Mouse (Mus musculus) MEL (cell line): Measurements from ENCODE around the gene Manba. TPM values are rescaled to one million over a fixed set of nuclear protein-coding genes. Genes with fewer than 3 reads are reported as not detected.

ENCODE experiments used
- DNase-seq: peaks from one replicate; pipeline ENCODE4 v3.0.0; 2011; ENCODE audit warnings: low read depth, low spot score
- H3K27ac ChIP-seq: 2 replicates; pipeline ENCODE4 v1.5.1; 2012; ENCODE audit warnings: low read depth, mild to moderate bottlenecking, control low read depth, low read length, moderate library complexity; ENCODE audit not compliant: control insufficient read depth
- H3K27me3 ChIP-seq, 2 experiments: fragments of 150-350 bp in 1 of 2; sonication (generic) in 1 of 2; 2 replicates each; pipeline ENCODE4 v1.6.1; 2012; ENCODE audit warnings: low read length in 2 of 2, mild to moderate bottlenecking in 2 of 2, improper control_type of control experiment in 1 of 2, moderate library complexity in 1 of 2; ENCODE audit not compliant: insufficient read depth in 2 of 2, control insufficient read depth in 1 of 2
- H3K36me3 ChIP-seq, 2 experiments: 2 replicates each; pipeline ENCODE4 v1.6.1; 2012 to 2014; ENCODE audit warnings: low read length in 2 of 2, improper control_type of control experiment in 1 of 2, inconsistent platforms in 1 of 2, mild to moderate bottlenecking in 1 of 2; ENCODE audit not compliant: insufficient read depth in 2 of 2, control insufficient read depth in 1 of 2
- H3K4me1 ChIP-seq, 2 experiments: fragments of 150-350 bp in 1 of 2; sonication (generic) in 1 of 2; 2 replicates each; pipeline ENCODE4 v1.6.1; 2012; ENCODE audit warnings: low read length in 2 of 2, improper control_type of control experiment in 1 of 2, mild to moderate bottlenecking in 1 of 2; ENCODE audit not compliant: insufficient read depth in 2 of 2, control insufficient read depth in 1 of 2
- H3K4me3 ChIP-seq, 2 experiments: fragments of 150-350 bp in 1 of 2; sonication (generic) in 1 of 2; 2 replicates each; pipeline ENCODE4 v1.5.1; 2012; ENCODE audit warnings: low read depth in 2 of 2, low read length in 2 of 2, mild to moderate bottlenecking in 2 of 2, moderate library complexity in 2 of 2, control low read depth in 1 of 2, improper control_type of control experiment in 1 of 2; ENCODE audit not compliant: control insufficient read depth in 1 of 2, insufficient read depth in 1 of 2
- H3K79me2 ChIP-seq: 2 replicates; pipeline ENCODE4 v1.6.1; 2012; ENCODE audit warnings: mild to moderate bottlenecking, low read length, moderate library complexity; ENCODE audit not compliant: control insufficient read depth, poor library complexity, insufficient read depth
- H3K9ac ChIP-seq: 2 replicates; pipeline ENCODE4 v1.6.1; 2012; ENCODE audit warnings: low read depth, mild to moderate bottlenecking, control low read depth, low read length, moderate library complexity; ENCODE audit not compliant: control insufficient read depth, poor library complexity, severe bottlenecking
- H3K9me3 ChIP-seq: fragments of 150-350 bp; sonication (generic); replicated peaks from 2 replicates; pipeline ENCODE4 v1.6.1; 2012; ENCODE audit warnings: mild to moderate bottlenecking, low read length, improper control_type of control experiment, moderate library complexity; ENCODE audit not compliant: insufficient read depth
- BHLHE40 ChIP-seq: IDR thresholded peaks from 2 replicates; pipeline ENCODE4 v1.6.1; 2012; ENCODE audit warnings: low read depth, mild to moderate bottlenecking, inconsistent platforms, low read length, improper control_type of control experiment, borderline replicate concordance
- CHD1 ChIP-seq: IDR thresholded peaks from 2 replicates; pipeline ENCODE4 v1.6.1; 2012; ENCODE audit warnings: low read depth, mild to moderate bottlenecking, inconsistent platforms, low read length, improper control_type of control experiment
- CHD2 ChIP-seq: IDR thresholded peaks from 2 replicates; pipeline ENCODE4 v1.6.1; 2011; ENCODE audit warnings: low read length, improper control_type of control experiment
- CTCF ChIP-seq, 3 experiments: IDR thresholded peaks in 2 of 3; conservative IDR thresholded peaks in 1 of 3; 2 replicates each; pipeline ENCODE4 v1.5.1; 2011 to 2012; ENCODE audit warnings: low read length in 3 of 3, low read depth in 2 of 3, mild to moderate bottlenecking in 2 of 3, improper control_type of control experiment in 1 of 3, inconsistent platforms in 1 of 3, mixed read lengths in 1 of 3, moderate library complexity in 1 of 3; ENCODE audit not compliant: control insufficient read depth in 1 of 3, insufficient read depth in 1 of 3, poor library complexity in 1 of 3, severe bottlenecking in 1 of 3
- EP300 ChIP-seq, 2 experiments: IDR thresholded peaks; 2 replicates each; pipeline ENCODE4 v1.6.1; 2011; ENCODE audit warnings: improper control_type of control experiment in 2 of 2, low read length in 2 of 2, low read depth in 1 of 2, mild to moderate bottlenecking in 1 of 2
- GABPA ChIP-seq: IDR thresholded peaks from 2 replicates; pipeline ENCODE4 v1.6.1; 2012; ENCODE audit warnings: low read depth, mild to moderate bottlenecking, inconsistent platforms, low read length, improper control_type of control experiment, moderate library complexity
- GATA1 ChIP-seq: IDR thresholded peaks from 2 replicates; pipeline ENCODE4 v1.6.1; 2011; ENCODE audit warnings: low read depth, low read length, improper control_type of control experiment
- HCFC1 ChIP-seq: IDR thresholded peaks from 2 replicates; pipeline ENCODE4 v1.6.1; 2012; ENCODE audit warnings: low read depth, mild to moderate bottlenecking, inconsistent platforms, low read length, improper control_type of control experiment, moderate library complexity
- MAFK ChIP-seq: IDR thresholded peaks from 2 replicates; pipeline ENCODE4 v1.6.1; 2011; ENCODE audit warnings: low read depth, mild to moderate bottlenecking, low read length, improper control_type of control experiment, borderline replicate concordance
- MAZ ChIP-seq: IDR thresholded peaks from 2 replicates; pipeline ENCODE4 v1.6.1; 2012; ENCODE audit warnings: low read depth, mild to moderate bottlenecking, inconsistent platforms, low read length, improper control_type of control experiment
- MEF2A ChIP-seq: IDR thresholded peaks from 2 replicates; pipeline ENCODE4 v1.6.1; 2014; ENCODE audit warnings: low read depth, mild to moderate bottlenecking, inconsistent platforms, low read length, improper control_type of control experiment; ENCODE audit not compliant: poor library complexity, insufficient replicate concordance, severe bottlenecking; ENCODE audit errors: extremely low read depth
- MYC ChIP-seq: IDR thresholded peaks from 2 replicates; pipeline ENCODE4 v1.6.1; 2011; ENCODE audit warnings: low read depth, mild to moderate bottlenecking, low read length, improper control_type of control experiment, moderate library complexity
- POLR2AphosphoS2 ChIP-seq: IDR thresholded peaks from 2 replicates; pipeline ENCODE4 v1.6.1; 2011; ENCODE audit warnings: low read length, improper control_type of control experiment
- RCOR1 ChIP-seq: IDR thresholded peaks from 2 replicates; pipeline ENCODE4 v1.6.1; 2012; ENCODE audit warnings: low read depth, mild to moderate bottlenecking, inconsistent platforms, low read length, improper control_type of control experiment
- SMC3 ChIP-seq: IDR thresholded peaks from 2 replicates; pipeline ENCODE4 v1.6.1; 2011; ENCODE audit warnings: low read depth, low read length, improper control_type of control experiment
- UBTF ChIP-seq: IDR thresholded peaks from 2 replicates; pipeline ENCODE4 v1.6.1; 2012; ENCODE audit warnings: low read depth, mild to moderate bottlenecking, inconsistent platforms, low read length, improper control_type of control experiment, moderate library complexity, borderline replicate concordance; ENCODE audit not compliant: insufficient read depth
- ZC3H11A ChIP-seq: IDR thresholded peaks from 2 replicates; pipeline ENCODE4 v1.6.1; 2012; ENCODE audit warnings: low read depth, mild to moderate bottlenecking, inconsistent platforms, low read length, improper control_type of control experiment
- ZKSCAN1 ChIP-seq: IDR thresholded peaks from 2 replicates; pipeline ENCODE4 v1.6.1; 2012; ENCODE audit warnings: low read depth, mild to moderate bottlenecking, inconsistent platforms, low read length, improper control_type of control experiment, moderate library complexity
- polyA plus RNA-seq, 2 experiments: library from polyadenylated mRNA; stranded (reverse) in 1 of 2; unstranded in 1 of 2; fragments of >175 nt in 1 of 2; fragments of >200 nt in 1 of 2; gene quantifications; 2 replicates each; pipeline versions ENCODE4 v1.2.1 to v1.2.4; 2012; ENCODE audit warnings: low replicate concordance in 2 of 2, low read depth in 1 of 2; ENCODE audit not compliant: insufficient read length in 2 of 2, insufficient read depth in 1 of 2, missing spikeins in 1 of 2
- total RNA-seq: library from RNA; depleted of rRNA; stranded (reverse); fragments of 300-350 nt; gene quantifications from 2 replicates; pipeline ENCODE4 v1.2.3, GENCODE M21; 2012

The Manba gene
- total and polyA plus RNA-seq, 3 experiments: 8.1 to 10.6 TPM; not detected in 1

DNA sequence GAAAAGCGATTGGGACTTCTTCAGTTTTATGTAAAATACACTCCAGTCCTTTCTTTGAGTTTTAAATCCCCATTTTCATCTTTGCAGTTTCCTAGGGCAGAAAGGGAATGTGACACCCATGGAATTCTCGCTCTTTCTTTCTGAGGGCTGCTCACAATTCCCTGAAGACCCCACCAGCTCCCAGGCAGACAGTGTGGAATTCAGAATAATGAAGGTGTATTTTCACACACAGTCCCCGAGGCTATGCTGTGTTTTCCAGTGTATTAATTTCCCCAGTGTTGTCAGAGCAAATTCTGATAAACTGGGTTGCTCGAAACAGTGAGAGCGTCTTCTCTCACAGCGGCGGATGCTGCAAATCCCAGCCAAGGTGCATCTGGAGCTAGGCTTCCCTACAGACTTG, 44.3 kb downstream of the Manba start:
- H3K4me3 ChIP-seq: no peak overlapping the region
- no peak for TF ChIP-seq GABPA
- no peak for TF ChIP-seq MAZ
- no peak for TF ChIP-seq UBTF
- no peak for TF ChIP-seq SMC3
- no peak for TF ChIP-seq RCOR1

DNA sequence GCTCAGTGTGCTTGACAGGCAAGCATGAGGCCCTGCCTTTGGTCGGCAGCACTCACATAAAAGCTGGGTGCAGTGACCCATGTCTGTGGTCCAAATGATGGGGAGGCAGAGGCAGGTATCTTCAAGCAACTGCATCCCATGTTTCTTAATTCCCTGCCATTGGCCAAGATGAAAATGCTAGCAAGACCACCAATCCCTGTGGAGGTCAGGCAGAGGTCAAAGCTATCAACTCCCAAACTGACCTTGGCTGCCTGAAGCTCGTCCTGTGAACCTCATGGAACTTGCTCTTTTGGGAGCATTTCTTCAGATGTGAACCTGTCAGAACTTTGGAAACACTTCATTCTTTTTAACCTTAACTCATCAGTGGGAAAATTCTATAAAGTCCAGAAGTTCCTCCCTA, 46.4 kb downstream of the Manba start:
- Histone ChIP-seq H3K79me2 (no peaks in the 10 kb centered on the region), H3K9me3 (no peaks in the 10 kb centered on the region), H3K36me3 (no peaks in the 10 kb centered on the region), H3K4me3 (no peak overlapping the region), H3K27me3 (no peaks in the 10 kb centered on the region), H3K4me1 (no peaks in the 10 kb centered on the region), H3K9ac (no peak overlapping the region), H3K27ac (no peak overlapping the region)
- no peak for TF ChIP-seq EP300 (IDR thresholded peaks at IDR 0.05; ENCODE audit: low read depth in 1 of 2, low read length in 2 of 2)
- no peak for TF ChIP-seq POLR2AphosphoS2
- no peak for TF ChIP-seq BHLHE40
- TF ChIP-seq MYC: no peak
- no peak for TF ChIP-seq UBTF
- no peak for TF ChIP-seq CHD1
- TF ChIP-seq GABPA: no peak
- TF ChIP-seq RCOR1: no peak
- TF ChIP-seq MEF2A: no peak
- no peak for TF ChIP-seq CTCF (IDR thresholded peaks at IDR 0.05 in 2 of 3, conservative IDR thresholded peaks at IDR 0.05 in 1 of 3; ENCODE audit: control insufficient read depth in 1 of 3, insufficient read depth in 1 of 3, low read depth in 2 of 3, low read length in 3 of 3, poor library complexity in 1 of 3, severe bottlenecking in 1 of 3)
- TF ChIP-seq CHD2: no peak
- TF ChIP-seq SMC3: no peak
- no peak for TF ChIP-seq HCFC1
- no peak for TF ChIP-seq MAFK
- no peak for TF ChIP-seq ZC3H11A
- no peak for TF ChIP-seq GATA1
- TF ChIP-seq ZKSCAN1: no peak
- TF ChIP-seq MAZ: no peak
- DNase-seq: no peak

More for the DNA sequence above, 44.3 kb downstream of the Manba start:
- Histone ChIP-seq H3K4me1 (no peaks in the 10 kb centered on the region), H3K9ac (no peak overlapping the region), H3K9me3 (no peaks in the 10 kb centered on the region), H3K79me2 (no peaks in the 10 kb centered on the region), H3K27me3 (no peaks in the 10 kb centered on the region), H3K36me3 (no peaks in the 10 kb centered on the region), H3K27ac (no peak overlapping the region)
- no peak for DNase-seq
